Mouse (Mus musculus) layer of hippocampus, postnatal 36 days (tissue): ENCODE results near the gene Fcamr. TPM values are rescaled to one million over a fixed set of nuclear protein-coding genes. Genes with fewer than 3 reads are reported as not detected.
A peak's percentile ranks its signal among the peaks of the same experiment; 100 is the strongest.

Source experiments
- DNase-seq, 2 experiments: peaks; one replicate each; pipeline ENCODE4 v3.0.0; 2022
- total RNA-seq, 2 experiments: library from RNA; stranded (reverse); gene quantifications; 2 replicates each; pipeline ENCODE4 v1.2.3; 2021

Fcamr gene
- total RNA-seq, 2 experiments from 2014 or later: not detected

DNA sequence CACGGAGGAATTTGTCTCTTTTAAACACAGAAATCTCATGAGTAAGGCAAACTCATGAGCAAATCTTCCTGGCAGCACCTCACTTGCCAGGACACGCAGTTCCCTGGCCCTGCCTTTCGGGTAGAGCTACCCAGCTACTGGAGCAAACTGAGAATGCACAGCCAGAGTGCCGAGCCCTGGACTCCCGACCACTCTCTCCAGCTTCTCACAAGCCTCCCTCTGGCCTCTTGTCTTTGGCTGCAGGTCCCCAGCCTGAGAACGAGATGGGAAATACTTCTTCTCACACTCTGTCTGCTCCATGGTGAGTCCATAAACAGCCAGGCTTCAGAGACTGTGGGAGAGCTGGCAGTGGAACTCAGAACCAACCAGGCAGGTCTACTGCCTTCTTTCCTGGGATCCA is 2.3 kb downstream of the Fcamr start:
- no peak for DNase-seq

- no peak for DNase-seq
Observed at GRCm38 (mm10) chr1:130804279-130804678, 3.6 kb downstream of the Fcamr start.

GRCm38 (mm10) chr1:130810906-130811305 is 10.2 kb downstream of the Fcamr start:
- DNase-seq: no peak

DNA sequence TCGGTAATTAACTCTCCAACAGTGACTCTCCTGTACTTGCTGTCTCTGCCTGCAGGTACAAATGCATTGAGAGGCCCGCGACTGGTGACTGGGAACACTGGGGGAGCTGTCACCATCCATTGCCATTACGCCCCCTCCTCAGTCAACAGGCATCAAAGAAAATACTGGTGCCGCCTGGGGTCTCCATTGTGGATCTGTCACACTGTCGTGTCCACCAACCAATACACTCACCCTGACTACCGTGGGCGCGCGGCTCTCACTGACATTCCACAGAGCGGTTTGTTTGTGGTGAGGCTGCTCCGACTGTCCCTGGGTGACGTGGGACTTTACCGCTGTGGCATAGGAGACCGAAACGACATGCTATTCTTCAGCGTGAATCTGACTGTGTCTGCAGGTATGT is 10.6 kb downstream of the Fcamr start:
- DNase-seq: no peak

DNA sequence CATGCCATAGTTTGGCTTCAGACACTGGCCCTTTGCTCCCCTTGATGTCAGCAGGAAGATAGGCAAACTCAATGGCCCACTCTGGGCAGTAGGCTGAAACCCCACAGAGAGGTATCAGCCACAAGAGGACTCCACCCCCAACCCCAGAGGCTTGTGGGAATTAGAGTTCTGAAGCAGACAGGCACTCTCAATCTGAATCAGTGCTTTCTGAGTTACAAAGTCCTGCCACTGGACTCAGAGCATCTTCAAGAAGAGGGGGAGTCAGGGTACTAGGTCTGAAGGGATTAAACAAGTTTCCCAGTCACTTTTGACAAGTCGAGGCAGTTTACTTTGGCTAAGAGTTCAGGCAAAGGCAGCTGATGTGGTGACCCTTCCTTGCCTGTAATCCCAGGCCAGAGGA is 19.0 kb downstream of the Fcamr start:
- DNase-seq: no peak

DNA sequence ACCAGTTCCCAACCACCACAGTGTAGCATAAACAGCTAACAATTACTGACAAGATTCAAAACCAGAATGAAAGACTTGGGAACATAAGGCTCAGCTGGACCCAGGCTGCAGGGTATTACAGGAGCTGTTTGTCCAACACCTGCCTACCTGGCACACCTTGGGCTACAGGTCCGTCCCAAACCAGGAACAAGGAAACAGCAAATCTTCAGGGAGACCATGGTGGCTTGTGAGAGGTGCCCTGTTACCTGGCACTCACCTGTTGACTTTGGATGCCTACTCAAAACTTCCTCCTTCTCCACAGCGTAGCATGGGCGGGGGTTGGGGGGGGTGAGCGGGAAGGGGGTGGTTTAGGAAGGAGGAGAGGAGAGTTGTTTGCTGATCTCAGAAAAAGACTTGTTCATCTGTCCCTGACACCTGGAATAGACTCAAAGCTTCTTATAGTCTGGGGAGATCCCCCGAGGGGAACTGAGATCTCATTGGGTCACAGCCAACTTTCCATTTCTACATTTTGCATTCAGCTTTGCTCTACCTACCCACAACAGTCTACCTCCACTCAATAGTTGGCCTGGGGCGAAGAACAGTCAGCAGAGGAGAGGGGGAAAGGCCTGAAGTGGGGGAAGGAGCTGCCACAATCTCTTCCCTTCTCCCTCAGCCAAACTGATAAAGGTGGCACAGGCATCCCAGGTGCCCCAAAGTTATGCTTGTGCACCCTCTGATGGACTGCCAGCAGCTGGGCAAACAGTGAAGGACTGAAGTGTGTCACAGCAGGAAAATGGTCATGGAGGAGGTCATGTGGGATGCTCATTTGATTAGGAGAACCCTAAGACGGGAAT is 19.8 kb downstream of the Fcamr start:
- no peak for DNase-seq

- DNase-seq: no peak
Observed at GRCm38 (mm10) chr1:130821149-130821471, 20.4 kb downstream of the Fcamr start.

DNA sequence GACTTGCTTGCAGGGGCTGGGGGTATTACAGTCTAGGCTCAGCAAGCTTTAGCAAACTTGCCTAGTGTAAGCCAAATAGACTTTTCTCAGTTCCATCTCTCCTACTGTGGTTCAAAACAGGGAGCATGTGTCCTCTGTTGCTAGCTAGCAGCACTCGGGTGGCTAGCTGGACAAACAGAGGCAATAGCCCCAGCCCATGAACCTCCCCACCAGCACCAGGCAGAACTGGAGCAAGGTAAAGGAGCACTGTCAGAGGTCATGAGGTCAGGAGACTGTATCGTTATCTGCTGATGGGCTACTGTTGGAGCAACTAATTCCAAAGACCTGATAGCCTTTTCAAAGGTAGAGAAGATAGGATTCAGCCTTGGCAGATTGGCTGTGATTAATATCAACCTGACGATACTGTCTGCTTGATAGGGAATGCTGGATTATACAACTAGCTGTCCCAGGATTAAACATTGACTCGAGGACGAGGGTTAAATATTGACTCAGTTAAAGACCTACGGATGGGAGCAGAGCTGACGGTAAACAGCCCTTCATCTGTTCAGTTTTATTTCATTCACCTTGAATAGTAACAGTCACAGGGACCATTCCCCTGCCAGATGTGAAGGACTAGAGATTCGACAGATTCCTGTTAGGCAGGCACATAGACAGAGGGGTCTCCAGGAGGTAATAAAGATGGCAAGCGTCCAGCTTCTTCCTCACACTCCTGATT is 21.4 kb downstream of the Fcamr start:
- DNase-seq: no peak

- DNase-seq: no peak
Observed at GRCm38 (mm10) chr1:130826448-130826847, 25.7 kb downstream of the Fcamr start, which contains the start of gene Pigr. Gene Pigr, plus strand, starts transcription at chr1:130826684.

- no peak for DNase-seq
Observed at GRCm38 (mm10) chr1:130828656-130829055, 28.0 kb downstream of the Fcamr start.

DNA sequence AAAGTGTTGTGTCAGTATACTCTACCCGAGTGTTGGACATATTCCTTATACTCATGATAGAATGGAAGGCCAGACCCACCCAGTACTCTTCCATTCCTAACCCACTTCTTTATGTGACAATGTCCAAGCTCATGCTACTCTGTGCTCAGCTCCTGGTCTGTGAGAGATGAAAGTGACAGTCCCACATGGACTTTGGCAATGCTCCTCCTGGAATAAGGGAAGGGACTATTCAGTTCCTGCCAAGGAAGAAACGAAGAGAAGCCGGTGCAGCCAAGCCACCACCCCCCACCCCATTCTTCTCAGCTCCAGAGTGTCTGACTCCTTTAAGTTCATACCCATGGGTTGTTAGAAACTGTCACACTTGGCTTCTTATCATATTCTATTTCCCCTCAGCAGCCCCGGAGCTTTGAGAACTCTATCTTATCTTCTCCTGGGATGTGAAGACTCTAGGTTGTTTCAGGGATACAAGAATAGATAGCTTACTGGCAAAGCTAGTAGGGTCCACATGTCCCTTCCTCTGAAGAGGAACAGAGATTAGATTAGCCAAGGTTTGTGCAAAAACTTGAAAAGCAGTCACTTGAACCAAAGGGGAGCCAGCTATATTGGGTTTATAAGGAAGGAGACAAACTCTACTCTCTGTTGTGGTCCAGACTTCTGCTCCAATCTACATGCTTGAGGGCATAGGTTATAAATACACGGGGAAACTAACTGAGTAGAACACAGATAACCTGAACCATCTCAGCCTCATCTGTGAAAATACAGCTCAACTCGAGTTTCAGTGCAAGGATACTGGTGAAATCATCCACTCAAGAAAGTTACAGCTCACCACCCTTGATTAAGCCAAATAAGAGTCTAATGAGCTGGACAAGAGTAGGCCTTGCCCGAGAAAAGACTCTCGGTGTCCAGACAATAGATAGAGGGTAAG is 29.5 kb downstream of the Fcamr start:
- DNase-seq: no peak

- DNase-seq: no peak
Observed at GRCm38 (mm10) chr1:130832230-130833149, 31.8 kb downstream of the Fcamr start.

DNA sequence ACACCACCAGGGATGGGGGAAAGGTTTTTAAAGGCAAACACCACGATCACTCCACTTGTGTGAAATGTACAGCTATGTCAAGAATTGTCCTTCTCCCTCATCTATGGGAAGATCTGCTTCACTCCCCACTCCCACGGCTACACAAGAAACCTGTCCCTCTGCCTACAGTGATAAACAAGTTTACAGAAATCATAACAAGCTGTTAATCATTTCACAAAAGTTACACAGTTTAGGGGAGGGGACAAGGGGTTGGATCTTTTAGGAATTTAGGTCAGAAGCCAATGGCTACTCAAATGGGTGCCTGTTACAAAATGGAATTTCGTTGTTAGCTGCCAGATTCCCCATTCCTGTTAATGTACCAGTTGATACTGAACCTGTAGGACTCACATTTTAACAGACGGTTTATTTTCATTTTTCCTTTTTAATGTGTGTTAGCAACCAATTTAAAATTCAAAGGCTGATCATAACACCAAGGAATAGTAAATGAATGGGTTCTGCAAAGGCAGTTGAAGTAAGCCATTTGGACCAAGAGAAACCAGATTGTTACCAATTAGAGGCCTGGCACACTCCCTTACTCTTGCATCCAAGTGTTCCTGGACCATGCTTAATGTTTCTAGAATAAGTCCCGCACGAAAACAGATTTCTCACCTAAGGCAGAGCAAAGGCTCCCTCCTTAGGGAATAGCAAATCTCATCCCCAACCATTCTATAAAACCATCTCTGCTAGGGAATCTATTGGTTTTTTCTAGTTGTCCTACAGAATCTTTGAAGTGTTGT is 34.6 kb downstream of the Fcamr start:
- peak in 1 of 2 experiments; percentile 35 for DNase-seq

GRCm38 (mm10) chr1:130838288-130838687 is 37.6 kb downstream of the Fcamr start:
- DNase-seq: no peak

- DNase-seq: no peak
Observed at GRCm38 (mm10) chr1:130840599-130841379, 40.1 kb downstream of the Fcamr start.

GRCm38 (mm10) chr1:130841621-130842020 is 40.9 kb downstream of the Fcamr start:
- DNase-seq: no peak

DNA sequence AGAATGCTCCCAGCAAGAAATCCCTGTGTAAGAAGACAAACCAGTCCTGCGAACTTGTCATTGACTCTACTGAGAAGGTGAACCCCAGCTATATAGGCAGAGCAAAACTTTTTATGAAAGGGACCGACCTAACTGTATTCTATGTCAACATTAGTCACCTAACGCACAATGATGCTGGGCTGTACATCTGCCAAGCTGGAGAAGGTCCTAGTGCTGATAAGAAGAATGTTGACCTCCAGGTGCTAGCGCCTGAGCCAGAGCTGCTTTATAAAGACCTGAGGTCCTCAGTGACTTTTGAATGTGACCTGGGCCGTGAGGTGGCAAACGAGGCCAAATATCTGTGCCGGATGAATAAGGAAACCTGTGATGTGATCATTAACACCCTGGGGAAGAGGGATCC is 43.8 kb downstream of the Fcamr start:
- DNase-seq: no peak

DNA sequence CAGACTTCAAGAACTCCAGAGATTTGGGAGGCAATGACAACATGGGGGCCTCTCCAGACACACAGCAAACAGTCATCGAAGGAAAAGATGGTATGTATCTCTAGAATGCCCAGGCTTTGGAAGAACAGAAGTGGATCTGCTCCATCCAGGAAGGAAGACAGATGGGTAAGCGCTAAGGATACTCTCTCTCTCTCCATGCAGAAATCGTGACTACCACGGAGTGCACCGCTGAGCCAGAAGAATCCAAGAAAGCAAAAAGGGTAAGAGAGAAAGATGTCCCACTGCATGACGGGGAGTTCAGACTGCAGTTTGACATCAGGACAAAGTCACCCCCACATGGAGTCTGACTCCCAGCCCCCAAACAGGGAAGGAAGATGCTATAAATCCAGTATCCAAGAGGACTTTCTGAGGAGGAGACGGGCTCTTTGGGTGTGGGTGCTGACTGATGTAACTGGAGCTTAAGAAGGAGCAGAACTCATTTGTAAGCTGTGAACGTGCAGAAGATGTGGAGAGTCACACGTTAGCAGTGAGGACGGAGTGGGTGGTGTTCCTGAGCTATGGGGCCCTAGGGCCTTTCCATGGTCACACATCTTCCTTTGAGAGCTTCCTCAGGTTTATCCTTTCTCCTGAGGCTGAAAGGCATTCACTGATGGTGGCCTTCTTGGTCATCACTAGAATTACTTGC is 49.0 kb downstream of the Fcamr start:
- DNase-seq: no peak

DNA sequence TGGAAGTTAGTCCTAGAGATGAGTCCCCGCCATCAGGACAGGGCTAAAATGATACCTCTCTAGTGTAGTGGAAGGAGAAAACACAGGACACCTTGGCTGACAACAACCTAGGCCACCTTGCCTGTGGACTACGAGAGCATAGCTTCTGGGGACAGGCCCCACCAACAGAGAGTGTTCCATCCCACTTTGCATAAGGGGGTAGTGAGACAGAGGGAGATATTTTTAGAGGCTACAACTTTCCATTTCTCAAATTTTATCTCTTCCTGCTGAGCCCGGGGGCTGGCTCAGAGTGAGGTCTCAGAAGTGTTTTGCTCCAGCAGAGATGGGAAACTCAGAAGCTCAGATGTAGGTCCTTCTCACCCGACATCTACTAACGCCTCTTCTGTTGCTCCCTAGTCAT is 49.7 kb downstream of the Fcamr start:
- no peak for DNase-seq

GRCm38 (mm10) chr1:130854819-130855218 is 54.1 kb downstream of the Fcamr start:
- DNase-seq: no peak
